Mouse (Mus musculus): ENCODE measurements around the gene Ccdc85c.

Gene Ccdc85c

DNA sequence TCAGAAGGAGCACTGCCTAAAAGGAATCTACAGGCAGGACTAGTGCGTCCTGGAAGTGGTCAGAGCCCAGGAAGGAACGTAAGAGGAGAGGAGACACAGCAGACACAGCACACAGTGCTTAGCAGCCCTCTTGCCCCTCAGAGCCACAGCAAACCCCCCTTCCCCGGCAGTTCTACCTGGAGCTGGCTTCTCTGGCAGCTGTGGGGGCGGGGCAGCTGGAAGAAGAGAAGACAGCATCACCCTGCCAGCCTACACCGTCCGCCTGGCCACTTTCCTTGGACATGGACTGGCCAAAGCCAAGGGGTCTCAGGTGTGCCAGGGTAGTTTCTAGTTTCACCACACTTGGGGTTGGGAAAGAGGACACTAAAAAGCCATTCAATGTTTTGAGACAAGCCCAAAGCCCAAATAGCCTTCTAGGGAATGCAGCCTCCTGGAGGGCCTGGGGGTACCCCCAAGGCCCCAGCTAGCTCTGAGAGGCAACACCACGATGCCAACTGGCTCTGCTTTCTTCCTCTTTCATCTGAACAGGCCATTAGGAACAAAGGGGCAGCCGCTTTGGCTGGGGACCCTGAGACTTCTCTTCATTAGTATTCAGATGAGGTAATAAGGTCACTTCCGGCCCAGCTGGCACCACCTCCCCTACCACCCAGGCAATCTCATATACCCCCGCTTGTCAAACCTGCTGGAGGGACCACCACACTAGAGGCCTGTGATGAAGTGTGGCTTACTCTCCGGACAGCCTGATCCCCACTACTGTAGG, 58.4 kb downstream of the Ccdc85c start:
- DNase-seq (ENCODE audit: low spot score), result no peak

DNA sequence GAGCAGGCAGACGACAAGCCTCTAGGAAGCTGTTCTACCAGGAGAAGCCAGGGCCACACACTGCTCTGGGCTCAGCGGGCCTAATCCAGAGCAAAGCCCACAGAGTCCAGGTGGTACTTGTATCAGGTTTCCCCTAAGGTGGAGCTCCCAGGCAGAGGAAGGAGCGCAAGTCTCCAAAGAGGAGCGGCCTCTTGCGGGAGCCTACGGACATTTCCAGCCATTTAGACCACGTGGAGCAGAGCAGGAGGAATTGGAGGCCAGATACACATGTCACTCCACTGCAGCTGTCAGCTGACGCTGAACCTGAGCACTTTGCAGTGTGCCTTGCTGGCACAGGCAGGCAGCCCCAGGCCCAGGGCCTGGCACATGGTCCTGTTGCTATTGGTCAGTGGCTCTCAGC, 60.1 kb downstream of the Ccdc85c start:
- no peak for DNase-seq (ENCODE audit: low spot score)

DNA sequence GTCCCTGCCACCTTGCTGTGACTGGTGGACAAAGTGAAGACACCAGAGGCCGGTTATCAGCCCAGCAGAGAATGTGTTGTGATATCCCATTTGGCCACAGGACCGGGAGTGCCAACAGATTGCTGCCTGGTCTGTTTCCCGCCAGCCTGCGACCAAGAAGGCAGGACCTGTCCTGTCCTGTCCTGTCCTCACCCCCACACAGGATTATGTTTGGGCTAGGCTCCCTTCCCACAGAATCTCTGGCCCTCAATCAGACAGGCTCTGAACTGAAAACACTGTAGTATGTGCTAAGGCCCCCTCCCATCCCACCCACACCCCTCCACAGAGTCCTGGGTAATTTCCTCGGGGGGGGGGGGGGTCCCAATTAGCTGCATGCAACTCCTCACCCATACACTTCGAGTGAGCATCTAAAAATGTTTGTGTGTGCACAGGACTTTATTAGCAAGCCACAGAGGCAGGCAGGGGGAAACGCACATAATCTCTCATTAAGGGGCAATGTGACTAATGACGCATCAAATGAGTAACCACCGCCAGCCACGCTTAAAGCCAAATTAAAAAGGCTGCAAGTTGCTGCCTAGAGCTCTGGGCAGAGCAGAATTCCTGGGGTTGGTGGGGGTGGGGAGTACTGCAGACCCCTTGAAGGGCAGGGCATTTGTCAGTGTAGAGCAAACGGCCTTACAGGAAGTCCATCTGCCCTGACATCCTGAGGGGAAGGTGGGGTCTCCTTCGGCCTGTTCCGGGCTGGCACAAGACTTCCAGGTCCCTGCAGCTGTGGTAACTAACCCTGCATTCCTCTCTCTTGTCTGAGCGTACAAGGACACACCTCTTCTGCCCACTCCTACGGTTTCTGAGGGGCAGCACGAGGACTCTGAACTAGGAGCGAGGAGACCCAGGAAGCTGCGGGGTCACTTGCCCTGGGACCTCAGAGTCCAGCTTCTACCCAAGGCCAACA, 61.9 kb downstream of the Ccdc85c start:
- DNase-seq (ENCODE audit: low spot score), result no peak

DNA sequence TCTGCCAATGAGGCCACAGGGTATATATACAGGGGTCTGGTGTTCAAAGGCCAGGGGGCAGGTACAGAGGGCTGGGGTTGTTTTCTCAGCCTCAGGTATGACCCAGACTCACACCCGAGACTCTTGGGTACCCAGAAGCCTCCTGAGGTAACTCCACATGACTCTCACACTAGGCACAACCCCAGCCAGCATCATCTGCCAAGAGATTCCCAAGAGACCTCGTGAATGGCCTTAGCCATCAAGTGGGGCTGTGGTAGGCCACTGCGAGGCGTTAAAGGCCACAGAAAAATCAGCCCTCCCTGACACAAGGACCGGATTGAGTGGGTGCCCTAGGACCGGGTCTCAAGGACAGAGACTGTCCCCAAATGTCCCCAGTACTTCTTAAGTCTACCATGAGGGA, 62.7 kb downstream of the Ccdc85c start:
- DNase-seq (ENCODE audit: low spot score), result no peak

- no peak for DNase-seq (ENCODE audit: low spot score)
These were observed 63.2 kb downstream of the Ccdc85c start for GRCm38 (mm10) chr12:108212071-108212470.

- no peak for DNase-seq (ENCODE audit: low spot score)
These were observed 64.6 kb downstream of the Ccdc85c start for GRCm38 (mm10) chr12:108210623-108211022.

- DNase-seq (ENCODE audit: low spot score), result peak; percentile 39
These were observed 66.3 kb downstream of the Ccdc85c start for GRCm38 (mm10) chr12:108208726-108209438.

GRCm38 (mm10) chr12:108208216-108208615, 67.0 kb downstream of the Ccdc85c start:
- no peak for DNase-seq (ENCODE audit: low spot score)

GRCm38 (mm10) chr12:108206641-108207040, 68.6 kb downstream of the Ccdc85c start:
- DNase-seq (ENCODE audit: low spot score), result peak; percentile 44

DNA sequence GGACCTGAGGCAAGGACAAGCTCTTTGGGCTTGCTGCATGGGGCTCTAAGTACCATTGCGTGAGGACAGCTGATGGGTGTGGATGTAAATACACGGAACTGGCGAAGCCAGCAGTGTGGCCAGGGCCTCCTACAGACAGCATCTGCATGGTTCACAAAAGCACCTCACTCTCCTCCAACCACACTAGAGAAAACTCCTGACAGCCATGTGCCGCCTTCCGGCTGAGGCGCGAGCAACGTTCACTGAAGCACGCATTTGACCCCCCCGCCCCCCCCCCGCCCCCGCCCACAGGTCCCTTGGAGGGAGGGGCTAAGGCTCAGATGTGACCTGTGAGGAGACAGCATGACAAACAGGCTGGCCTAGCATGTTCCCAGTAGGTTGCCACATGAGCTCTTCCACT, 70.2 kb downstream of the Ccdc85c start:
- DNase-seq (ENCODE audit: low spot score), result no peak

- no peak for DNase-seq (ENCODE audit: low spot score)
These were observed 71.3 kb downstream of the Ccdc85c start for GRCm38 (mm10) chr12:108203895-108204294.

GRCm38 (mm10) chr12:108200094-108200493, 75.1 kb downstream of the Ccdc85c start:
- no peak for DNase-seq (ENCODE audit: low spot score)

DNA sequence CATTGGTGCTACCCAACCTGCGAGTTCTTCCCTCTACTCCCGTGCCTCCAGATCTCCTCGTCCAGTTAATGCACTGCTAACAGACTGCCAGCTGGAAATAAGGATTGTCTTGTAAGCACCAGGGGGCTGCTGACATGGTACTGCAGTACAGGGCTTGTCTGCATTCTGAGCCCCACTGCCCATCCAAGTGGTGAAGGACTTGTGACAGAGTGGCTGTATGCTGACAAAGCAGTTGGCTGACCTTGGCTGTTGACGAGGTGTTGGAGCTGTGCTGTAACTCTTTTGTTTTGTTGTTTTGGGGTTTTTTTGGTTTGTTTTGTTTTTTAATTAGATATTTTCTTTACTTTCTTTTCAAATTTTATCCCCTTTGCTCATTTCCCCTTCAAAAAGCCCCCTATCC, 76.8 kb downstream of the Ccdc85c start:
- no peak for DNase-seq (ENCODE audit: low spot score)

GRCm38 (mm10) chr12:108195761-108196160, 79.5 kb downstream of the Ccdc85c start:
- DNase-seq (ENCODE audit: low spot score), result no peak

GRCm38 (mm10) chr12:108193878-108194277, 81.3 kb downstream of the Ccdc85c start:
- DNase-seq (ENCODE audit: low spot score), result no peak

DNA sequence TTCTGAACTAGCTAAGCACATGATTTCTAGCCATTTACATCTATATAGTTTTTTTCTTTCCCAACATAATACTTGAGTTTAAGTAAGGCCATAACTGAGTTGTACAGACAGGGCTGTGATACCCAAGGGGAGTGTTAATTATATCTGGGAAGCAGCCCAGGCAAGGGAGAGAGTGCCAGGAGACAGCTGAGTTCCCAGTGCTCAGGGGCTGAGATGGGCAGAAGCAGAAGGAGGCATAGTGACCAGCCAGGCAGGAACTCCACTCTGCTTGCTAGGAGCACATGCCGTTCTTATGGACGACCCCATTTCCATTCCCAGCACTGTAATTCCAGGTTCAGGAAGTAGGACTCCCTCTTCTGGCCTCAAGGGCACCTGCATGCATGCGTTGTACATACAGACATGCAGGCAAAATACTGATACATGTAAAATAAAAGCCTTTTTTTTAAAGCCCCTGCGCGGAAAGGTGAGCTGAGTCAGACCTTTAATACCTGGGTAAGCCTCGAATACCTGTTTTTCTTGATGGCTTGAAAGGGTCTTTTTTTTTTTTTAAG, 87.6 kb downstream of the Ccdc85c start:
- no peak for DNase-seq (ENCODE audit: low spot score)

DNA sequence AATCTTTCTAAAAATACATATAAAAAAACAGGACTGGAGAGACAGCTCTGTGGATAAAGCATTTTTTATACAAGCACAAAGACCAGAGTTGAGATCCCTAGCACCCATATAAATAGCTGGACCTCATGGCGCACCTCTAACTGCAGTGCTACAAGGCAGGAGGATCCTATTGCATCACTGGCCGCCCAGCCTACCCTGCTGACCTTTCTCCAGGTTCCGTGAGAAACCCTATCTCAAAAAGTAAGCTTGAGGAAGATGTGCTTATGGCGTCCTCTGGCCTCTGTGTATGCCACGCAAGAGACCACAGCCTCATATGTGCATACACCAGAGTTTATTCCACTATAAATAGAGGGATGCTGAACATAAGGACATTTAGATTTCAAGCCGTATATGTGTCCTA, 93.5 kb downstream of the Ccdc85c start:
- DNase-seq (ENCODE audit: low spot score), result no peak

DNA sequence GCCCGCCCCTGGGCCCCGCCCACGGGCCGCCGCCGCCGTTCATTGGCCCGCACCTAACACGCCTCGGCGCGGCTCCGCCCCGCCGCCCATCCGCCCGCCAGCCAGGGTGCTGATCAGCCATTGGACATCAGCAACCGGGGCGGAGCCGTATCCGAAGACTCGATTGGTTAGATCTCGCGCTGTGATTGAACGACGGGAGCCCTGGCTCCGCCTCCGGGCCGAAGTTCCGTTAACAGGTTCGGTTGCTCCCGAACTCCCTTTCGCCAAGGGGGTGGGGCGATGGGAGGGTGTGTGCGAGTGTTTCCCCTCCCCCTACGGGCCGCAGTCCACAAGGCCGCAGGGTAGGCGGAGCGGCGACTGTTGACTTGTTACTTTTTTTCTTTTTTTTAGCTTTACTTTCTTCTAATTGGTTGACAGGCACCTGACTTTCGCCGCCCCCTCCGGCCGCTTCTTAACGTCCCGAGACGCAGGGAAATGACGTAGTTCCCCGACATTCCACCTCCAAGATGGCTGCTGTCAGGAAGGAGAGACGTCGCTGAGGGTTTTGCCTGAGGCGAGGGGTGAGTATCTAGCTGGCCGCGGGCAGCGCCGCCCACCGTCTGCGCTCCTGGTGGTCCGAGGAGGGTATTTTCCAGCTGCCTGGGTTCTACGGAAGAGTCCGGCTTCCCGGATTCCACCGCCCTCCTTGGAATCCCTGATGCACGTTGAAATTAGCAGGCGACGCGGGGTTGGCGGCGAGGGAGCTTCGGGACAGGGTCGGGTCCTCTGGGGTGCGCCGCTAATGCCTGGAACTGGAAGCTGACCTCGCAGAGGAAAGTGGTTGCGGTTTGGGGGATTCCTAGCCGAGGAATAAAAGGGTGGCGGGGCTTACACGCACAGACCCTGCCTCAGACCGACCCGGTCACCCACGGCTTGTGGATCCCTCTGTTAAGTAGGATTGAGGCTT, 95.6 kb downstream of the Ccdc85c start, which contains the start of gene Ccnk:
TSS of gene Ccnk (plus strand) at position 259 of the 946 bp plus-strand sequence.
- peak; percentile 100 for DNase-seq (ENCODE audit: low spot score)

- no peak for DNase-seq (ENCODE audit: low spot score)
These were observed 96.1 kb downstream of the Ccdc85c start, which contains the start of gene Setd3 for GRCm38 (mm10) chr12:108179246-108179320. Gene Setd3 (minus strand): TSS chr12:108179314.

DNA sequence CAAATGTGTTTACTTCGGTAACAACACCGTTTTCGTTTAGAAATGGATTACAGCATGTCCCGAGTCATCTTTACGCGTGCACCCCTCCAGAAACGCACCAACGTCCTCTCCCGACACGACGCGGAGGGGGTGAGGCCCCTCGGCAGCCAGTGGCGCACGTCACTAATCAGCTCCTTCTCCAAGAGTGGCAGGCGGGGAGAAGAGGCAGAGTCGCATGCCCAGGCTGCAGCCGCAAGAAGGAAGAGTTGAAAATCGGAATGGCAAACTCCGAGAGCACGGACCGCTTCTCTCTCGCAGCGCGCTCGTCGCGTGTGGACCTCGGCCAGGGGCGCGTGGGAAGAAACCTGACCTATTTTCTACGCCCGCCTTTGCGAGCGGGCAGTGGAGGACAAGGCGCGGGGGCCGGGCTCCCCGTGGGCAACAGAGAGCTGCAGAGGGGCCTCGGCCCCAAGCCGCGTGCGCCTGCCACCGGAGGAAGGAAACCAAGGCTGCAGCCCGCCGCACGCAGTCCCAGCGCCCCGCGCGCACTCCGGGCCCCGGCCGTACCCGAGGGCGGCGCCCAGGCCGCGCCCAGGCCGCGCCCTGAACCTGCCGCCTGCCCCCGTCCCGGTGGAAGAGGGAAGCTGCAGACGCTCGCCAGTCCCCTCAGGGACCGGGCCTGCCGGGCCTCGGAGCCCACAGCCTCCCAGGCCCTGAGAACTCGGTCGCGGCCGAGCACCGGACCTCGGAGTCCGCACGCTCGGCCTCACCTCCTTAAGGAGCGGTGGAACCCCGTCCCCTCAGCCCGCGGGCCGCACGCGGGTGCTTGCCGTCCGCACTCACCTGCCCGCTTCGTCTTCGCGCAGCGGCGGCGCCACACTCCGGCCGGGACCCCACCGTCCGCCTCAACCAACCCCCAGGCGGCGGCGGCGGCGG, 96.6 kb downstream of the Ccdc85c start:
- no peak for DNase-seq (ENCODE audit: low spot score)

All from testis, postnatal 14 days (tissue).